Mouse (Mus musculus) hindbrain, embryonic 12.5 days (tissue): ENCODE results near the gene Rheb. TPM values are rescaled to one million over a fixed set of nuclear protein-coding genes. Genes with fewer than 3 reads are reported as not detected.

Source experiments
- ATAC-seq: fragments of 200-750 bp; cut with Nextera tagmentation; 2 replicates; pipeline ENCODE4 v1.8.0; 2017; ENCODE audit warnings: moderate TSS enrichment; ENCODE audit not compliant: low FRiP score
- H3K27ac ChIP-seq: fragments of 300-500 bp; sonication (generic); 2 replicates; pipeline ENCODE4 v1.5.1; 2016; ENCODE audit warnings: mild to moderate bottlenecking
- H3K27me3 ChIP-seq: fragments of 300-500 bp; sonication (generic); 2 replicates; pipeline ENCODE4 v1.6.1; 2016; ENCODE audit warnings: mild to moderate bottlenecking
- H3K36me3 ChIP-seq: fragments of 300-500 bp; sonication (generic); 2 replicates; pipeline ENCODE4 v1.6.1; 2016; ENCODE audit warnings: mild to moderate bottlenecking
- H3K4me1 ChIP-seq: fragments of 300-500 bp; sonication (generic); 2 replicates; pipeline ENCODE4 v1.6.1; 2016
- H3K4me2 ChIP-seq: fragments of 300-500 bp; sonication (generic); replicated peaks from 2 replicates; pipeline ENCODE4 v1.6.1; 2016; ENCODE audit warnings: mild to moderate bottlenecking
- H3K4me3 ChIP-seq: fragments of 300-500 bp; sonication (generic); 2 replicates; pipeline ENCODE4 v1.5.1; 2016; ENCODE audit warnings: mild to moderate bottlenecking
- H3K9ac ChIP-seq: fragments of 300-500 bp; sonication (generic); 2 replicates; pipeline ENCODE4 v1.6.1; 2016; ENCODE audit warnings: mild to moderate bottlenecking, moderate library complexity
- H3K9me3 ChIP-seq: fragments of 300-500 bp; sonication (generic); replicated peaks from 2 replicates; pipeline ENCODE4 v1.6.1; 2016; ENCODE audit warnings: mild to moderate bottlenecking
- WGBS: fragments of 180-500 bp; shearing (Covaris S2); methylation state at CpG from one replicate; pipeline ENCODE4 v1.1.7; 2016; 5-methylcytosine and 5-hydroxymethylcytosine counted together
- polyA plus RNA-seq: library from polyadenylated mRNA; unstranded; fragments of >200 nt; fragmentation: Nextera tagmentation; extraction: Ambion mirVana; gene quantifications from 2 replicates; pipeline ENCODE4 v1.2.1, GENCODE M21; 2016

The Rheb gene
- polyA plus RNA-seq, 1 experiment from 2014 or later, result 187 TPM

GRCm38 (mm10) chr5:24805222-24805621 is 37.2 kb downstream of the Rheb start:
- Histone ChIP-seq H3K27me3 (no peaks in the 10 kb centered on the region), H3K4me1 (no peaks in the 10 kb centered on the region), H3K9ac (no peak overlapping the region), H3K4me2 (no peak overlapping the region), H3K27ac (no peak overlapping the region), H3K36me3 (peaks cover 64% of the 10 kb centered on the region), H3K4me3 (no peak overlapping the region), H3K9me3 (no peaks in the 10 kb centered on the region)
- no peak for ATAC-seq
- WGBS, result 86% methylated on average over 6 of the region's 6 CpGs

- Histone ChIP-seq H3K4me1 (no peaks in the 10 kb centered on the region), H3K4me2 (no peak overlapping the region), H3K4me3 (no peak overlapping the region), H3K9ac (no peak overlapping the region), H3K27me3 (no peaks in the 10 kb centered on the region), H3K36me3 (peaks cover 64% of the 10 kb centered on the region), H3K9me3 (no peaks in the 10 kb centered on the region), H3K27ac (no peak overlapping the region)
- no peak for ATAC-seq
- WGBS, result 89% methylated on average over 8 of the region's 8 CpGs
Observed at GRCm38 (mm10) chr5:24804661-24805060, 37.8 kb downstream of the Rheb start.

- no peak overlapping the region for H3K4me2 ChIP-seq
- WGBS, result 79% methylated on average over 6 of the region's 6 CpGs
- H3K9ac ChIP-seq, result no peak overlapping the region
- H3K4me3 ChIP-seq, result no peak overlapping the region
- ATAC-seq, result no peak
- H3K4me1 ChIP-seq, result no peaks in the 10 kb centered on the region
- H3K9me3 ChIP-seq, result no peaks in the 10 kb centered on the region
- H3K27me3 ChIP-seq, result no peaks in the 10 kb centered on the region
- H3K27ac ChIP-seq, result no peak overlapping the region
- H3K36me3 ChIP-seq, result peaks cover 44% of the 10 kb centered on the region
Observed at GRCm38 (mm10) chr5:24801841-24802624, 40.4 kb downstream of the Rheb start.

- Histone ChIP-seq H3K27me3 (no peaks in the 10 kb centered on the region), H3K4me2 (no peak overlapping the region), H3K9ac (no peak overlapping the region), H3K4me3 (no peak overlapping the region), H3K27ac (no peak overlapping the region), H3K9me3 (no peaks in the 10 kb centered on the region), H3K36me3 (peaks cover 28% of the 10 kb centered on the region), H3K4me1 (no peaks in the 10 kb centered on the region)
- no peak for ATAC-seq
Observed at GRCm38 (mm10) chr5:24800416-24800815, 42.0 kb downstream of the Rheb start.

GRCm38 (mm10) chr5:24798639-24799038 is 43.8 kb downstream of the Rheb start:
- WGBS, result 73% methylated on average over 10 of the region's 10 CpGs
- H3K4me3 ChIP-seq, result no peak overlapping the region
- no peak for ATAC-seq
- no peaks in the 10 kb centered on the region for H3K9me3 ChIP-seq
- no peaks in the 10 kb centered on the region for H3K27me3 ChIP-seq
- peaks cover 16% of the 10 kb centered on the region for H3K36me3 ChIP-seq
- no peak overlapping the region for H3K4me2 ChIP-seq
- H3K4me1 ChIP-seq, result no peaks in the 10 kb centered on the region
- H3K9ac ChIP-seq, result no peak overlapping the region
- no peak overlapping the region for H3K27ac ChIP-seq

- 50% methylated on average over 7 of the region's 7 CpGs for WGBS
- no peak overlapping the region for H3K4me3 ChIP-seq
- H3K27me3 ChIP-seq, result no peaks in the 10 kb centered on the region
- H3K4me2 ChIP-seq, result no peak overlapping the region
- H3K9ac ChIP-seq, result 0 out of 2 replicates have a peak overlapping the region, but pooled peaks have one; percentile 1
- no peaks in the 10 kb centered on the region for H3K9me3 ChIP-seq
- H3K4me1 ChIP-seq, result no peaks in the 10 kb centered on the region
- H3K36me3 ChIP-seq, result peaks cover 10% of the 10 kb centered on the region
- no peak for ATAC-seq
- H3K27ac ChIP-seq, result no peak overlapping the region
Observed at GRCm38 (mm10) chr5:24797858-24798257, 44.6 kb downstream of the Rheb start.

GRCm38 (mm10) chr5:24792961-24793360 is 49.5 kb downstream of the Rheb start:
- no peak for ATAC-seq
- WGBS, result 77% methylated on average over 7 of the region's 7 CpGs
- H3K36me3 ChIP-seq, result no peaks in the 10 kb centered on the region
- no peak overlapping the region for H3K9ac ChIP-seq
- H3K27ac ChIP-seq, result no peak overlapping the region
- no peak overlapping the region for H3K4me2 ChIP-seq
- H3K4me3 ChIP-seq, result no peak overlapping the region
- H3K27me3 ChIP-seq, result no peaks in the 10 kb centered on the region
- H3K9me3 ChIP-seq, result no peaks in the 10 kb centered on the region
- no peaks in the 10 kb centered on the region for H3K4me1 ChIP-seq

- no peak for ATAC-seq
- Histone ChIP-seq H3K4me1 (peaks cover 9% of the 10 kb centered on the region; the same call in 1 of the 2 replicates), H3K9me3 (peaks cover 9% of the 10 kb centered on the region; the same call in 1 of the 2 replicates), H3K36me3 (no peaks in the 10 kb centered on the region), H3K27ac (no peak overlapping the region), H3K4me3 (no peak overlapping the region), H3K9ac (no peak overlapping the region), H3K27me3 (peaks cover 7% of the 10 kb centered on the region), H3K4me2 (no peak overlapping the region)
- WGBS, result 83% methylated on average over 4 of the region's 4 CpGs
Observed at GRCm38 (mm10) chr5:24782957-24783356, 59.5 kb downstream of the Rheb start.

- no peak overlapping the region for H3K9ac ChIP-seq
- H3K27ac ChIP-seq, result no peak overlapping the region
- peaks cover 9% of the 10 kb centered on the region; the same call in 1 of the 2 replicates for H3K4me1 ChIP-seq
- no peak overlapping the region for H3K4me2 ChIP-seq
- no peaks in the 10 kb centered on the region for H3K36me3 ChIP-seq
- H3K4me3 ChIP-seq, result no peak overlapping the region
- H3K9me3 ChIP-seq, result peaks cover 9% of the 10 kb centered on the region; the same call in 1 of the 2 replicates
- 18% methylated on average over 5 of the region's 5 CpGs for WGBS
- no peak for ATAC-seq
- peaks cover 13% of the 10 kb centered on the region for H3K27me3 ChIP-seq
Observed at GRCm38 (mm10) chr5:24781048-24781447, 61.4 kb downstream of the Rheb start.

- H3K9ac ChIP-seq, result no peak overlapping the region
- peaks cover 9% of the 10 kb centered on the region; the same call in 1 of the 2 replicates for H3K4me1 ChIP-seq
- H3K4me3 ChIP-seq, result no peak overlapping the region
- no peak overlapping the region for H3K27ac ChIP-seq
- H3K4me2 ChIP-seq, result no peak overlapping the region
- H3K27me3 ChIP-seq, result peaks cover 13% of the 10 kb centered on the region
- peaks cover 6% of the 10 kb centered on the region; the same call in 1 of the 2 replicates for H3K9me3 ChIP-seq
- 48% methylated on average over 15 of the region's 15 CpGs for WGBS
- no peak for ATAC-seq
- no peaks in the 10 kb centered on the region for H3K36me3 ChIP-seq
Observed at GRCm38 (mm10) chr5:24779881-24780512, 62.4 kb downstream of the Rheb start.

GRCm38 (mm10) chr5:24779321-24779720 is 63.1 kb downstream of the Rheb start:
- Histone ChIP-seq H3K27me3 (peaks cover 13% of the 10 kb centered on the region), H3K9ac (no peak overlapping the region), H3K36me3 (no peaks in the 10 kb centered on the region), H3K4me2 (no peak overlapping the region), H3K9me3 (peaks cover 3% of the 10 kb centered on the region; the same call in 1 of the 2 replicates), H3K4me3 (no peak overlapping the region), H3K27ac (no peak overlapping the region), H3K4me1 (peaks cover 9% of the 10 kb centered on the region; the same call in 1 of the 2 replicates)
- no peak for ATAC-seq

GRCm38 (mm10) chr5:24778843-24779140 is 63.6 kb downstream of the Rheb start:
- Histone ChIP-seq H3K36me3 (no peaks in the 10 kb centered on the region), H3K27me3 (peaks cover 13% of the 10 kb centered on the region), H3K4me1 (peaks cover 9% of the 10 kb centered on the region; the same call in 1 of the 2 replicates), H3K4me3 (0 out of 2 replicates have a peak overlapping the region, but pooled peaks have one; percentile 3), H3K9ac (peak overlapping the region; percentile 27; the same call in 1 of the 2 replicates), H3K9me3 (peaks cover 1% of the 10 kb centered on the region; the same call in 1 of the 2 replicates), H3K27ac (no peak overlapping the region), H3K4me2 (peak overlapping the region; percentile 45)
- no peak for ATAC-seq
- WGBS, result 32% methylated on average over 13 of the region's 13 CpGs
